Mouse (Mus musculus) embryo, embryonic 11 days (tissue): ENCODE measurements around the gene Slc12a9.

Experiments used
- DNase-seq: peaks from one replicate; pipeline ENCODE4 v3.0.0-alpha.2; 2015

Gene Slc12a9

GRCm38 (mm10) chr5:137333512-137334174 lies at the start of gene Slc12a9:
TSS of gene Slc12a9 (minus strand) at chr5:137333597.
- peak; percentile 98 for DNase-seq

GRCm38 (mm10) chr5:137381152-137381551 lies 47.8 kb upstream of the Slc12a9 start:
- peak; percentile 78 for DNase-seq

GRCm38 (mm10) chr5:137377603-137378002 lies 44.2 kb upstream of the Slc12a9 start:
- peak; percentile 48 for DNase-seq

- DNase-seq = peak; percentile 41
These were observed 43.8 kb upstream of the Slc12a9 start for GRCm38 (mm10) chr5:137377176-137377575.

- peak; percentile 39 for DNase-seq
These were observed 43.3 kb upstream of the Slc12a9 start for GRCm38 (mm10) chr5:137376722-137377121.

GRCm38 (mm10) chr5:137376198-137376597 lies 42.8 kb upstream of the Slc12a9 start:
- DNase-seq = peak; percentile 64

- DNase-seq = peak; percentile 21
These were observed 42.2 kb upstream of the Slc12a9 start for GRCm38 (mm10) chr5:137375627-137376026.

- DNase-seq = no peak
These were observed 41.2 kb upstream of the Slc12a9 start for GRCm38 (mm10) chr5:137374521-137375080.

- no peak for DNase-seq
These were observed 40.1 kb upstream of the Slc12a9 start for GRCm38 (mm10) chr5:137373371-137373950.

- DNase-seq = no peak
These were observed 36.3 kb upstream of the Slc12a9 start for GRCm38 (mm10) chr5:137369665-137370064.

- peak; percentile 32 for DNase-seq
These were observed 25.0 kb upstream of the Slc12a9 start for GRCm38 (mm10) chr5:137358382-137358781.

GRCm38 (mm10) chr5:137354091-137354490 lies 20.7 kb upstream of the Slc12a9 start:
- no peak for DNase-seq

GRCm38 (mm10) chr5:137352011-137352975 lies 18.9 kb upstream of the Slc12a9 start:
- peak; percentile 27 for DNase-seq

GRCm38 (mm10) chr5:137351394-137351793 lies 18.0 kb upstream of the Slc12a9 start:
- peak; percentile 20 for DNase-seq

GRCm38 (mm10) chr5:137351058-137351380 lies 17.6 kb upstream of the Slc12a9 start:
- DNase-seq = peak; percentile 55

- peak; percentile 54 for DNase-seq
These were observed 17.0 kb upstream of the Slc12a9 start for GRCm38 (mm10) chr5:137350205-137351057.

- DNase-seq = peak; percentile 96
These were observed 16.2 kb upstream of the Slc12a9 start, which contains the start of gene Ephb4 for GRCm38 (mm10) chr5:137349384-137350204. TSS of gene Ephb4 (plus strand) at chr5:137350109.

- DNase-seq = peak; percentile 74
These were observed 15.3 kb upstream of the Slc12a9 start for GRCm38 (mm10) chr5:137348482-137349383.

- DNase-seq = peak; percentile 42
These were observed 14.5 kb upstream of the Slc12a9 start for GRCm38 (mm10) chr5:137347856-137348255.

GRCm38 (mm10) chr5:137346983-137347382 lies 13.6 kb upstream of the Slc12a9 start:
- DNase-seq = no peak
